Mouse (Mus musculus) c-Kit-positive CD71-negative TER-119-negative erythroid progenitor cells, embryonic 14.5 days (primary cell): ENCODE results near the gene Ddhd1.
A peak's percentile ranks its signal among the peaks of the same experiment; 100 is the strongest.
"Not testable (repeated sequence)": the region's sequence is repeated elsewhere in the genome, so short reads cannot be mapped to it uniquely, and the experiment has no call there.

Source experiments
- DNase-seq: peaks from one replicate; pipeline ENCODE4 v3.0.0-alpha.2; 2013; ENCODE audit warnings: low read depth

The Ddhd1 gene

GRCm38 (mm10) chr14:45580923-45581827, 76.8 kb downstream of the Ddhd1 start:
- DNase-seq = not testable (repeated sequence)

DNA sequence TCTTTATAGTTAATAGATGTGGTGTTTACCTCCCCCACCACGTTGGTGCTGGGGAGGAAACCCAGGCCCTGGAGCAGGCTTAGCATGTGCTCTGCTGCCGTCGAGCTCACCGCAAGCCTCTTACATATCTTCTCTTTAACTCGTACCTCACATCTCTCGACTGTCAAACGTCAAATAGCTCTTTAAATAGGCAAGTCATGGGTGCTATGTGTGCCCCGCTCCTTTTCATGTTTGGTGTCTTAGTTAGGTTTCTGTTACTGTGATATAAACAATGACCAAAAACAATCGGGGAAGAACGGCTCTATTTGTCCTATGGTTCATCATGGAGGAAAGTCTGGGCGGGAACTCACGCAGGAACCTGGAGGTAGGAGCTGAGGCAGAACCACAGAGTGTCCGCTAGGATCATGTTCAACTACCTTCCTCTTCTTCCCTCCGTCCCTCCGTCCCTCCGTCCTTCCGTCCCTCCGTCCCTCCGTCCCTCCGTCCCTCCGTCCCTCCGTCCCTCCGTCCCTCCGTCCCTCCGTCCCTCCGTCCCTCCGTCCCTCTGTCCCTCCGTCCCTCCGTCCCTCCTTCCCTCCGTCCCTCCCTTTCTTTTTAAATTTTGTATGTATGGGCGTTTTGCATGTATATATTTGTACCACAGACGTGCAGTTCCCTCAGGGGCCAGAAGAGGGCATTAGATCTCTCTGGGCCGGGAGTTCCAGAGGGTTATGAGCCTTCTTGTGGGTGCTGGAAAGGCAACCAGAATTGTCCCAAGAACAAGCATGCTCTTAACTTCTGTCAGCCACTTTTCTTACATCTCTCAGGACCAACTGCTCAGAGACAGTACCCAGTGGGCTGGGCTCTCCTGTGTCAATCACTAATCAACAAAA, 91.6 kb downstream of the Ddhd1 start:
- peak; percentile 46 for DNase-seq

- peak; percentile 14 for DNase-seq
Observed at GRCm38 (mm10) chr14:45565216-45566065, 92.5 kb downstream of the Ddhd1 start.

- DNase-seq = no peak
Observed at GRCm38 (mm10) chr14:45563577-45563976, 94.4 kb downstream of the Ddhd1 start.

DNA sequence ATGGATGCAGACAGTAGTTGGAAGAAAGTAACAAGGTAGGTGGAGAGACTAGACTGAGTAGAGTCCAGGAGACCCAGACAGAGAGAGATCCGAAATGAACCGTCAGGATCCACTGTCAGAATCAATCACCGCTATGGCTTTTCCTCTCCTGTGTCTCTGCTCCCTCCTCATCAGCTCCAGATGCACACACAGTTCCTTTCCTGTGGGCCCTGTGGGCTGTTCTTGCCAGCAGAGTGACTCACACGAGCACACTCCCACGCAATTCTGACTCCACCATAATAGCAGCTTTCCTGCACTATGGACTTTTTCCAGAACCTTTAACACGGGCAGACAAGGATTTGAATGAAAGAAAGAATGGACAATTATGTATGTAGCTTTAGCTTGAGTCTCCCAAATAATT, 96.3 kb downstream of the Ddhd1 start:
- no peak for DNase-seq

- no peak for DNase-seq
Observed at GRCm38 (mm10) chr14:45559018-45559417, 98.9 kb downstream of the Ddhd1 start.

- no peak for DNase-seq
Observed at GRCm38 (mm10) chr14:45554336-45554735, 103.6 kb downstream of the Ddhd1 start.

GRCm38 (mm10) chr14:45553854-45554253, 104.1 kb downstream of the Ddhd1 start:
- DNase-seq = no peak

GRCm38 (mm10) chr14:45552431-45552830, 105.5 kb downstream of the Ddhd1 start:
- no peak for DNase-seq

DNA sequence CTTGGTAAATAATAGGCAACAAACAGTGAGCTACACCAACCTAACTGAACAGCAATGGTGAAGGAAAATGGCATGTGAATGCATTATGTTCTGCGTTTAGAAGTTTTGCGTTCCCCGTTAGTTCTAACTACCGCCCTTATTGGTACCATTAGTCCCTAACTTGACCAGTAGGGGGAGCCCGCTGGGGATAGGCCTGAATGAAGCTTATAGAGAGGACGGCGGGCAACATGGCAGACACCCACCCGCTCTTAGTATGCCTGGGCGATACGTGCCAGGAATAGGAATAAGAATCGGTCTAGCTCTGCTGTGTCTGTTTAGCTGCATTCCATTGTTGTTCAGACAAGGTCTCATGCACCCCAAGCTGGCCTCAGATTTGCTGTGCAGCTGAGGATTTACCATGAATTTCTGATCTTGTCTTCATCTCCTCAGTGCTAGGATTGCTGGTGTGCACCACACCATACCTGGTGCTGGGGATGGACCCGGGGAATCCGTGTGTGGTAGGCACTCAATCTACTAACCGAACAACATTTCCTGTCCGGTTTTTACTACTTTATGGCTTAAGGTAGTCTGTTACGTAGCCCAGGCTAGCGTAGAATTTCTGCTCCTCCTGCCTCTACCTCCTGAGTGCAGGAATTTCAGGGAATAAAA, 106.7 kb downstream of the Ddhd1 start:
- no peak for DNase-seq

GRCm38 (mm10) chr14:45550010-45550647, 107.8 kb downstream of the Ddhd1 start:
- DNase-seq = no peak

- no peak for DNase-seq
Observed at GRCm38 (mm10) chr14:45548118-45548517, 109.8 kb downstream of the Ddhd1 start.

DNA sequence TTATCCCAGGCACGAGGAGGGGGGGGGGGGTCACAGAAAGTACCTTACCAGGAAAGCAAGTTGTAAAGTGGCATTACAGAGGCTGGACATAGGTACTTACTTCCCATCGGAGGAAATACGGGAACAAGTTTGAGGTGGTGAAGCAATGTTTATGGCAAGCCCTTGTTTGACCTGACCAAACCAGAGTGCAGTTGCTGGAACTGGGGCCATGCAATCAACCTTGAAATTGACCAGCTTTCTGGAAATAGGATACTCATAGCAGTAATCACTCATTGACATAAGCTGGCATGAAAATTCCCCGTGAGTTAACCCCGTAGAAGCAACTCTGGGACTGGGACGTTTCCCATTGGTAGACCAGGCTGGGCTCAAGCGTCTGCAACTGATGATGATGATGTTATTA, 113.0 kb downstream of the Ddhd1 start:
- no peak for DNase-seq

GRCm38 (mm10) chr14:45544026-45544425, 113.9 kb downstream of the Ddhd1 start:
- no peak for DNase-seq

- peak; percentile 39 for DNase-seq
Observed at GRCm38 (mm10) chr14:45539659-45540468, 118.1 kb downstream of the Ddhd1 start.
